Mouse (Mus musculus) intestine, embryonic 14.5 days (tissue): Measurements from ENCODE around the gene Zbtb20. TPM values are rescaled to one million over a fixed set of nuclear protein-coding genes. Genes with fewer than 3 reads are reported as not detected.

ENCODE experiments used
- ATAC-seq: fragments of 200-750 bp; cut with Nextera tagmentation; replicated peaks from 2 replicates; pipeline ENCODE4 v1.8.0; 2017; ENCODE audit warnings: low read depth, moderate number of reproducible peaks, moderate TSS enrichment, moderate library complexity; ENCODE audit not compliant: low FRiP score, low TSS enrichment
- DNase-seq: peaks from one replicate; pipeline ENCODE4 v3.0.0-alpha.2; 2018; ENCODE audit warnings: low spot score
- H3K27ac ChIP-seq: fragments of 300-500 bp; sonication (generic); 2 replicates; pipeline ENCODE4 v1.5.1; 2014; ENCODE audit warnings: low read depth, mild to moderate bottlenecking, control low read depth
- H3K27me3 ChIP-seq: fragments of 300-500 bp; sonication (generic); replicated peaks from 2 replicates; pipeline ENCODE4 v1.6.1; 2014; ENCODE audit warnings: low read length, control low read depth; ENCODE audit not compliant: control insufficient read depth, insufficient read depth
- H3K36me3 ChIP-seq: fragments of 300-500 bp; sonication (generic); 2 replicates; pipeline ENCODE4 v1.6.1; 2014; ENCODE audit warnings: low read length, control low read depth; ENCODE audit not compliant: control insufficient read depth, insufficient read depth
- H3K4me1 ChIP-seq: fragments of 300-500 bp; sonication (generic); replicated peaks from 2 replicates; pipeline ENCODE4 v1.6.1; 2014; ENCODE audit warnings: low read length, control low read depth, mixed read lengths; ENCODE audit not compliant: control insufficient read depth, insufficient read depth
- H3K4me2 ChIP-seq: fragments of 300-500 bp; sonication (generic); 2 replicates; pipeline ENCODE4 v1.6.1; 2014; ENCODE audit warnings: low read length
- H3K4me3 ChIP-seq: fragments of 300-500 bp; sonication (generic); 2 replicates; pipeline ENCODE4 v1.5.1; 2014; ENCODE audit warnings: low read depth, low read length, control low read depth, mixed read lengths
- H3K9ac ChIP-seq: fragments of 300-500 bp; sonication (generic); 2 replicates; pipeline ENCODE4 v1.6.1; 2014; ENCODE audit warnings: mild to moderate bottlenecking, low read length
- H3K9me3 ChIP-seq: fragments of 300-500 bp; sonication (generic); 2 replicates; pipeline ENCODE4 v1.6.1; 2016; ENCODE audit warnings: low read length, control low read depth; ENCODE audit not compliant: control insufficient read depth
- WGBS: fragments of 180-500 bp; shearing (Covaris S2); extraction: QIAGEN DNeasy Blood & Tissue Kit; methylation state at CpG from one replicate; pipeline ENCODE4 v1.1.7; 2014; 5-methylcytosine and 5-hydroxymethylcytosine counted together
- polyA plus RNA-seq: library from polyadenylated mRNA; unstranded; fragments of >200 nt; fragmentation: Nextera tagmentation; extraction: Ambion mirVana; gene quantifications from 2 replicates; pipeline ENCODE4 v1.2.1, GENCODE M21; 2014

The Zbtb20 gene
- polyA plus RNA-seq, 1 experiment from 2014 or later, result 27.3 TPM

- Histone ChIP-seq H3K9ac (no peak overlapping the region), H3K36me3 (no peaks in the 10 kb centered on the region), H3K4me1 (no peaks in the 10 kb centered on the region), H3K9me3 (no peaks in the 10 kb centered on the region), H3K27me3 (no peaks in the 10 kb centered on the region), H3K27ac (no peak overlapping the region), H3K4me3 (no peak overlapping the region), H3K4me2 (no peak overlapping the region)
- 87% methylated on average over 1 of the region's 1 CpGs for WGBS
- DNase-seq (no peak), ATAC-seq (no peak)
Observed at GRCm38 (mm10) chr16:42900328-42900727, 24.6 kb downstream of the Zbtb20 start.

DNA sequence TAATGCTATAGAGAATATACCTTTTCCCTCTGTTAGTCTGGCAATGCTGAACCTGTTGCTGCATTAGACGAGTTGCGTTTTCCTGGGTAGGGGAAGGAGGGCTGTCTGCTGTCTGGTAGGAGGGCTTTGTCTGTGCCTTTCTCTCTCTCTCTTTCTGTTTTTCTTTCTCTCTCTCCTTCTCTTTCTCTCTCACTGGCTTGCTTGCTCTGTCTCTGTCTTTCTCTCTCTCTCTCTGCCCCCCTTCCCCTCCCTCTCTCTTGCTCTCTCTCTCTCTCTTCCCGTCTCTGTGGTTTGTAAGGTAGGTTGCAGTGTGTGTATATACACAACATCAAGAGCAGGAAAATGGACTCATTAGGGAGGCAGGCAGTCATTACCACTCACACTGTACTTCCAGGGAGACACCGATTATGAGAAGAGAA lies 31.6 kb downstream of the Zbtb20 start:
- H3K4me1 ChIP-seq, result no peaks in the 10 kb centered on the region
- 27% methylated on average over 4 of the region's 4 CpGs for WGBS
- no peak for ATAC-seq
- peak overlapping the region; percentile 41 for H3K9ac ChIP-seq
- peak overlapping the region; percentile 64 for H3K27ac ChIP-seq
- H3K4me3 ChIP-seq, result peak overlapping the region; percentile 35
- H3K9me3 ChIP-seq, result no peaks in the 10 kb centered on the region
- no peaks in the 10 kb centered on the region for H3K36me3 ChIP-seq
- peak overlapping the region; percentile 54 for H3K4me2 ChIP-seq
- no peaks in the 10 kb centered on the region for H3K27me3 ChIP-seq
- DNase-seq, result no peak

- DNase-seq (no peak), ATAC-seq (no peak)
- Histone ChIP-seq H3K27ac (no peak overlapping the region), H3K4me1 (no peaks in the 10 kb centered on the region), H3K4me2 (peak overlapping the region; percentile 54), H3K9ac (no peak overlapping the region), H3K4me3 (peak overlapping the region; percentile 35; the same call in 1 of the 2 replicates), H3K9me3 (no peaks in the 10 kb centered on the region), H3K36me3 (no peaks in the 10 kb centered on the region), H3K27me3 (no peaks in the 10 kb centered on the region)
Observed at GRCm38 (mm10) chr16:42908381-42908780, 32.7 kb downstream of the Zbtb20 start.

DNA sequence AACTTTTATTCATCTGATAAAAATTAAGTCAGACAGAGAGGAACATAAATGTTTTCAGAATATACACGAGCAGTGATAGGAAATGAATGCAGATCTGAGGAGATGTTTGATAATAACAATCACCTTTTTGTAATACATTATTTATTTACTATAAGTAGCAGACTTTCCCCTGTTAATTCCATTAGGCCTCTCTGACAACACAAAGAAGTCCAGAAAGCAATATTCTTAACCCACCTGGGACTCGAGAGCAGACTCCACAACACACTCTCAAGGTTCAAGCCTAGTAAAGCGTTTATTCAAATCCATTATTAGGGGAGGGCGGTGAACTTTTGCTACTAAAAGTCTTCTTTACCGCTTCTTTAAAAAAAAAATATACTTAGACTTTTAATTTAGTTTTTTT lies 33.2 kb downstream of the Zbtb20 start:
- 0 out of 2 replicates have a peak overlapping the region, but pooled peaks have one; percentile 15 for H3K4me2 ChIP-seq
- H3K4me3 ChIP-seq, result no peak overlapping the region
- DNase-seq, result no peak
- H3K9me3 ChIP-seq, result no peaks in the 10 kb centered on the region
- ATAC-seq, result no peak
- H3K27ac ChIP-seq, result no peak overlapping the region
- H3K36me3 ChIP-seq, result no peaks in the 10 kb centered on the region
- H3K4me1 ChIP-seq, result no peaks in the 10 kb centered on the region
- H3K27me3 ChIP-seq, result no peaks in the 10 kb centered on the region
- WGBS, result 71% methylated on average over 5 of the region's 5 CpGs
- H3K9ac ChIP-seq, result no peak overlapping the region

DNA sequence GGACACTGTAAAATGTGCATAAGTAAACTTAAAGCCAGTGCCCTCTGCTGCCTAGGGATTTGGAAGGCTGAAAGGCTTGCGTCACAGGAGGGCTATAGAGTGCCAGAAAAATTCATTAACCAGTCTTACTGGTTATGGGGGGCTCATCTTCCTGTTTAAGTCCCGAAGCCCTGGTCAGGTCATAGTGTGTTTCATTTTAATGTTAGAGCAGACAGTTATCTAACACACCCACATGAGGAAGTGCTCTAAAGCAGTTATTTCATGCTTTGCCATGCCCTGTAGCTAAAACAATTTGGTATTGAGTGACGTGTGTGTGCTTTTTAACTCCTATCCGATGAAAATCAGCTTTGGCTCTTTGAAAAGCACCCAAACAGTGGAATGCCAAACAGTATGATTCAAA lies 34.3 kb downstream of the Zbtb20 start:
- Histone ChIP-seq H3K9ac (no peak overlapping the region), H3K36me3 (no peaks in the 10 kb centered on the region), H3K9me3 (no peaks in the 10 kb centered on the region), H3K27me3 (no peaks in the 10 kb centered on the region), H3K4me1 (no peaks in the 10 kb centered on the region), H3K4me2 (no peak overlapping the region), H3K27ac (no peak overlapping the region), H3K4me3 (no peak overlapping the region)
- no peak for ATAC-seq
- WGBS, result 36% methylated on average over 4 of the region's 4 CpGs
- DNase-seq, result no peak

- ATAC-seq, result no peak
- WGBS, result 53% methylated on average over 3 of the region's 3 CpGs
- no peak for DNase-seq
Observed at GRCm38 (mm10) chr16:42910716-42911115, 35.0 kb downstream of the Zbtb20 start.

GRCm38 (mm10) chr16:42911326-42911725 lies 35.6 kb downstream of the Zbtb20 start:
- H3K4me3 ChIP-seq, result no peak overlapping the region
- 85% methylated on average over 4 of the region's 4 CpGs for WGBS
- no peaks in the 10 kb centered on the region for H3K4me1 ChIP-seq
- no peak for DNase-seq
- no peak for ATAC-seq
- H3K9ac ChIP-seq, result no peak overlapping the region
- H3K27me3 ChIP-seq, result no peaks in the 10 kb centered on the region
- no peaks in the 10 kb centered on the region for H3K36me3 ChIP-seq
- H3K4me2 ChIP-seq, result no peak overlapping the region
- H3K27ac ChIP-seq, result no peak overlapping the region
- no peaks in the 10 kb centered on the region for H3K9me3 ChIP-seq

More at GRCm38 (mm10) chr16:42910716-42911115, 35.0 kb downstream of the Zbtb20 start:
- Histone ChIP-seq H3K27ac (no peak overlapping the region), H3K4me2 (no peak overlapping the region), H3K9ac (no peak overlapping the region), H3K4me3 (no peak overlapping the region), H3K9me3 (no peaks in the 10 kb centered on the region), H3K4me1 (no peaks in the 10 kb centered on the region), H3K36me3 (no peaks in the 10 kb centered on the region), H3K27me3 (no peaks in the 10 kb centered on the region)

DNA sequence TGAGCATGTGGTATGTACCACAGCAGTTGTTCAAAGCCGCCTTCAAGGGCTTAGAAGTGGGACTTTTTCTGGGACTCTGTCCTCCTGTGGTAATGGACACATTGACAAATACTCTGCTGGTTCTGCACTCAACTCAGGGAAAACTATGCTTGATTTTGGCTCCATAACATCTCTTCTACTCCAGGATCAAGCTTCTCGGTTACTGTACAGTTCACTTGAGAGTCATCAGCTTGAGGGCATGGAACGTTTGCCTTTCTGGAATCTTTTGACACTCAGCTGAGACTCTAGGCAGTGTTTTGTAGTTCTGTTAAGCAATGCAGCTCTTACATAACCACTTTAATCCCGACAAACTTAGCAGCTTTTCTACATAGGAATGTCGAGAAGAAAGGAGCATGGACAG lies 36.1 kb downstream of the Zbtb20 start:
- Histone ChIP-seq H3K27me3 (no peaks in the 10 kb centered on the region), H3K27ac (no peak overlapping the region), H3K4me3 (no peak overlapping the region), H3K9me3 (no peaks in the 10 kb centered on the region), H3K4me1 (no peaks in the 10 kb centered on the region), H3K36me3 (no peaks in the 10 kb centered on the region), H3K4me2 (no peak overlapping the region), H3K9ac (no peak overlapping the region)
- ATAC-seq, result no peak
- DNase-seq, result no peak
- WGBS, result 80% methylated on average over 5 of the region's 5 CpGs

- H3K27me3 ChIP-seq, result no peaks in the 10 kb centered on the region
- no peak overlapping the region for H3K4me3 ChIP-seq
- no peak for DNase-seq
- no peaks in the 10 kb centered on the region for H3K9me3 ChIP-seq
- no peaks in the 10 kb centered on the region for H3K36me3 ChIP-seq
- ATAC-seq, result no peak
- H3K4me1 ChIP-seq, result no peaks in the 10 kb centered on the region
- no peak overlapping the region for H3K4me2 ChIP-seq
- no peak overlapping the region for H3K9ac ChIP-seq
- 78% methylated on average over 8 of the region's 8 CpGs for WGBS
- no peak overlapping the region for H3K27ac ChIP-seq
Observed at GRCm38 (mm10) chr16:42913291-42913690, 37.6 kb downstream of the Zbtb20 start.
